Mouse (Mus musculus) G1E (cell line): ENCODE data around the gene Med20. TPM values are rescaled to one million over a fixed set of nuclear protein-coding genes. Genes with fewer than 3 reads are reported as not detected.
A peak's percentile ranks its signal among the peaks of the same experiment; 100 is the strongest.

Experiments used
- ATAC-seq: 2 replicates; pipeline ENCODE4 v1.8.0; 2016; ENCODE audit warnings: mild to moderate bottlenecking; ENCODE audit not compliant: insufficient number of reproducible peaks, poor library complexity, low FRiP score, severe bottlenecking; ENCODE audit errors: extremely low read depth
- DNase-seq: peaks from one replicate; pipeline ENCODE4 v3.0.0; 2012; ENCODE audit warnings: low spot score
- H3K27me3 ChIP-seq: 2 replicates; pipeline ENCODE4 v1.6.1; 2012; ENCODE audit warnings: mild to moderate bottlenecking, low read length, inconsistent platforms; ENCODE audit not compliant: insufficient read depth
- H3K36me3 ChIP-seq: replicated peaks from 2 replicates; pipeline ENCODE3; 2012; ENCODE audit warnings: mild to moderate bottlenecking, inconsistent platforms
- H3K4me1 ChIP-seq: 2 replicates; pipeline ENCODE4 v1.6.1; 2012; ENCODE audit warnings: low read depth, low read length, inconsistent platforms, mixed read lengths; ENCODE audit not compliant: insufficient read depth
- H3K4me3 ChIP-seq: 2 replicates; pipeline ENCODE4 v1.5.1; 2012; ENCODE audit warnings: low read depth, mild to moderate bottlenecking, inconsistent platforms, low read length, moderate library complexity, mixed read lengths
- H3K9me3 ChIP-seq: replicated peaks from 2 replicates; pipeline ENCODE4 v1.6.1; 2012; ENCODE audit warnings: inconsistent platforms
- CTCF ChIP-seq: IDR thresholded peaks from 2 replicates; pipeline ENCODE4 v1.5.1; 2012; ENCODE audit warnings: low read depth, low read length, inconsistent platforms, mixed read lengths
- GATA1 ChIP-seq: IDR thresholded peaks from 2 replicates; pipeline ENCODE4 v1.6.1; 2012; ENCODE audit warnings: borderline replicate concordance, low read length, inconsistent platforms, mixed read lengths
- GATA2 ChIP-seq: IDR thresholded peaks from 2 replicates; pipeline ENCODE4 v1.6.1; 2012; ENCODE audit warnings: low read depth, low read length, inconsistent platforms, borderline replicate concordance
- POLR2AphosphoS5 ChIP-seq: IDR thresholded peaks from 2 replicates; pipeline ENCODE4 v1.6.1; 2012; ENCODE audit warnings: low read depth, low read length, inconsistent platforms; ENCODE audit not compliant: insufficient replicate concordance
- TAL1 ChIP-seq: conservative IDR thresholded peaks from 2 replicates; pipeline ENCODE4 v1.6.1; 2012; ENCODE audit warnings: low read depth, low read length, inconsistent platforms, mixed read lengths
- polyA plus RNA-seq: library from polyadenylated mRNA; stranded (reverse); fragments of >175 nt; gene quantifications from 2 replicates; pipeline ENCODE4 v1.2.3, GENCODE M21; 2012
- total RNA-seq, 2 experiments: library from RNA; stranded (forward) in 1 of 2; stranded (reverse) in 1 of 2; fragments of 200-1000 nt in 1 of 2; fragments of >200 nt in 1 of 2; fragmentation: Nextera tagmentation in 1 of 2; gene quantifications; 2 replicates each; pipeline ENCODE4 v1.2.3; 2014 to 2017

Gene Med20
- total and polyA plus RNA-seq, 3 experiments = 9.9 to 60.8 (median 38.8) TPM

- Histone ChIP-seq H3K27me3 (no peaks in the 10 kb centered on the region), H3K36me3 (peaks cover 47% of the 10 kb centered on the region), H3K4me1 (peaks cover 51% of the 10 kb centered on the region), H3K4me3 (peak overlapping the region; percentile 76), H3K9me3 (no peaks in the 10 kb centered on the region)
- no peak for ATAC-seq
- TF ChIP-seq GATA2 (no peak), CTCF (no peak), POLR2AphosphoS5 (no peak), GATA1 (no peak), TAL1 (no peak)
- DNase-seq = no peak
Observed at GRCm38 (mm10) chr17:47629717-47630677, 18.6 kb downstream of the Med20 start.

- ATAC-seq = no peak
Observed at GRCm38 (mm10) chr17:47630678-47631065, 19.3 kb downstream of the Med20 start, which contains the start of gene Usp49. Gene Usp49 (plus strand): TSS chr17:47630690.

GRCm38 (mm10) chr17:47632181-47632840 is 20.9 kb downstream of the Med20 start:
- H3K4me1 ChIP-seq = peaks cover 42% of the 10 kb centered on the region
- no peaks in the 10 kb centered on the region for H3K27me3 ChIP-seq
- H3K4me3 ChIP-seq = no peak overlapping the region
- H3K9me3 ChIP-seq = no peaks in the 10 kb centered on the region
- no peak for DNase-seq
- peaks cover 42% of the 10 kb centered on the region for H3K36me3 ChIP-seq
- TF ChIP-seq GATA2 = no peak
- TF ChIP-seq GATA1 = no peak
- no peak for TF ChIP-seq CTCF
- no peak for TF ChIP-seq TAL1
- TF ChIP-seq POLR2AphosphoS5 = no peak
- no peak for ATAC-seq

More at GRCm38 (mm10) chr17:47630678-47631065, 19.3 kb downstream of the Med20 start, which contains the start of gene Usp49:
- no peak for DNase-seq
- H3K4me1 ChIP-seq = peaks cover 51% of the 10 kb centered on the region
- H3K4me3 ChIP-seq = peak within 1 kb of the TSS; percentile 76
- H3K36me3 ChIP-seq = peaks cover 45% of the 10 kb centered on the region
- H3K27me3 ChIP-seq = no peaks in the 10 kb centered on the region
- no peak for TF ChIP-seq GATA1
- TF ChIP-seq GATA2 = no peak
- TF ChIP-seq POLR2AphosphoS5 = no peak
- TF ChIP-seq CTCF = no peak
- TF ChIP-seq TAL1 = no peak
- H3K9me3 ChIP-seq = no peaks in the 10 kb centered on the region

- TF ChIP-seq GATA2 = no peak
- TF ChIP-seq GATA1 = no peak
- TF ChIP-seq POLR2AphosphoS5 = no peak
- no peak for TF ChIP-seq CTCF
- TF ChIP-seq TAL1 = no peak
- no peaks in the 10 kb centered on the region for H3K27me3 ChIP-seq
Observed at GRCm38 (mm10) chr17:47633999-47634770, 22.8 kb downstream of the Med20 start.

GRCm38 (mm10) chr17:47642992-47643391 is 31.6 kb downstream of the Med20 start:
- ATAC-seq (no peak), DNase-seq (no peak)
- Histone ChIP-seq H3K4me3 (no peak overlapping the region), H3K36me3 (peaks cover 10% of the 10 kb centered on the region), H3K27me3 (no peaks in the 10 kb centered on the region), H3K9me3 (no peaks in the 10 kb centered on the region), H3K4me1 (no peaks in the 10 kb centered on the region; the same call in 1 of the 2 replicates)
- TF ChIP-seq TAL1 = no peak
- no peak for TF ChIP-seq CTCF
- no peak for TF ChIP-seq POLR2AphosphoS5
- no peak for TF ChIP-seq GATA1
- no peak for TF ChIP-seq GATA2

More at GRCm38 (mm10) chr17:47633999-47634770, 22.8 kb downstream of the Med20 start:
- Histone ChIP-seq H3K36me3 (peaks cover 38% of the 10 kb centered on the region), H3K4me1 (peaks cover 27% of the 10 kb centered on the region), H3K4me3 (no peak overlapping the region), H3K9me3 (no peaks in the 10 kb centered on the region)
- no peak for DNase-seq
- ATAC-seq = no peak

GRCm38 (mm10) chr17:47646683-47647082 is 35.3 kb downstream of the Med20 start:
- Histone ChIP-seq H3K4me3 (no peak overlapping the region), H3K36me3 (peaks cover 22% of the 10 kb centered on the region), H3K4me1 (no peaks in the 10 kb centered on the region; the same call in 1 of the 2 replicates), H3K9me3 (no peaks in the 10 kb centered on the region), H3K27me3 (no peaks in the 10 kb centered on the region)
- ATAC-seq (peak; percentile 54), DNase-seq (peak; percentile 6)
- TF ChIP-seq GATA2 (no peak), CTCF (peak; percentile 39)
